Mouse (Mus musculus): Measurements from ENCODE around the gene Sirpb1a.

The Sirpb1a gene

GRCm38 (mm10) chr3:15332063-15332462 lies 94.3 kb downstream of the Sirpb1a start, which contains the start of gene Gm9733:
TSS of gene Gm9733 (minus strand) at chr3:15332302.
- H3K9me3 ChIP-seq (ENCODE audit: low read length), result peaks cover 28% of the 10 kb centered on the region
- H3K4me1 ChIP-seq (replicated peaks; ENCODE audit: low read depth, low read length), result no peaks in the 10 kb centered on the region
- no peaks in the 10 kb centered on the region for H3K27me3 ChIP-seq (ENCODE audit: insufficient read depth, low read length)
- TF ChIP-seq CTCF (conservative IDR thresholded peaks at IDR 0.05; ENCODE audit: low read length), result no peak
- no peak for TF ChIP-seq NANOG (IDR thresholded peaks at IDR 0.05; ENCODE audit: borderline replicate concordance, low read length)
- no peak for TF ChIP-seq POU5F1 (IDR thresholded peaks at IDR 0.05; ENCODE audit: borderline replicate concordance, low read length)
- no peak within 1 kb of the TSS for H3K4me3 ChIP-seq (replicated peaks; ENCODE audit: low read length)
- H3K36me3 ChIP-seq (ENCODE audit: insufficient read depth, low read length), result no peaks in the 10 kb centered on the region

- Histone ChIP-seq H3K27me3 (ENCODE audit: insufficient read depth, low read length) (no peaks in the 10 kb centered on the region), H3K4me3 (replicated peaks; ENCODE audit: low read length) (no peak overlapping the region), H3K4me1 (replicated peaks; ENCODE audit: low read depth, low read length) (no peaks in the 10 kb centered on the region), H3K36me3 (ENCODE audit: insufficient read depth, low read length) (no peaks in the 10 kb centered on the region), H3K9me3 (ENCODE audit: low read length) (peaks cover 25% of the 10 kb centered on the region)
- TF ChIP-seq CTCF (conservative IDR thresholded peaks at IDR 0.05; ENCODE audit: low read length) (no peak), NANOG (IDR thresholded peaks at IDR 0.05; ENCODE audit: borderline replicate concordance, low read length) (no peak), POU5F1 (IDR thresholded peaks at IDR 0.05; ENCODE audit: borderline replicate concordance, low read length) (no peak)
These were observed 94.8 kb downstream of the Sirpb1a start for GRCm38 (mm10) chr3:15331545-15331944.

GRCm38 (mm10) chr3:15329549-15329948 lies 96.8 kb downstream of the Sirpb1a start:
- Histone ChIP-seq H3K27me3 (ENCODE audit: insufficient read depth, low read length) (no peaks in the 10 kb centered on the region), H3K9me3 (ENCODE audit: low read length) (peaks cover 7% of the 10 kb centered on the region), H3K4me3 (replicated peaks; ENCODE audit: low read length) (no peak overlapping the region), H3K36me3 (ENCODE audit: insufficient read depth, low read length) (no peaks in the 10 kb centered on the region), H3K4me1 (replicated peaks; ENCODE audit: low read depth, low read length) (no peaks in the 10 kb centered on the region)
- no peak for TF ChIP-seq NANOG (IDR thresholded peaks at IDR 0.05; ENCODE audit: borderline replicate concordance, low read length)
- no peak for TF ChIP-seq POU5F1 (IDR thresholded peaks at IDR 0.05; ENCODE audit: borderline replicate concordance, low read length)
- TF ChIP-seq CTCF (conservative IDR thresholded peaks at IDR 0.05; ENCODE audit: low read length), result no peak
